In genomic region chr6:148211897-148212680, GRCm38 (mm10) we compare ENCODE assay signal across 8 mouse cellular contexts. TPM values are rescaled to one million over a fixed set of nuclear protein-coding genes. Genes with fewer than 3 reads are reported as not detected.
DNase-seq lines count a peak whose midpoint lies in the region; ATAC-seq and TF ChIP-seq lines count a peak whose summit lies in the region.

Ergic2 (minus strand) TSS chr6:148212374.

- H3K27ac ChIP-seq in cortical plate, adult 2 months (ENCODE audit: insufficient read depth, low read length), result no peak within 1 kb of the TSS

- peak; percentile 87 for ATAC-seq in activated CD4-positive, CD25-positive, alpha-beta regulatory T cell, adult 4 months

- H3K9me3 ChIP-seq in megakaryocyte, embryonic 14.5 days, result no peaks in the 10 kb centered on the region

- peak; percentile 64 for TF ChIP-seq POLR2A in cortical plate, adult 2 months (IDR thresholded peaks at IDR 0.05; ENCODE audit: extremely low read depth, insufficient read depth, low read length)

- H3K36me3 ChIP-seq in megakaryocyte, embryonic 14.5 days (replicated peaks; ENCODE audit: low read length), result peaks cover 29% of the 10 kb centered on the region

- TF ChIP-seq CTCF in cortical plate, adult 2 months (IDR thresholded peaks at IDR 0.05; ENCODE audit: extremely low read depth, insufficient read depth, low read length), result no peak

- H3K27me3 ChIP-seq in megakaryocyte, embryonic 14.5 days (replicated peaks), result no peaks in the 10 kb centered on the region

- peak within 1 kb of the TSS; percentile 42 for H3K4me3 ChIP-seq in cortical plate, adult 2 months (ENCODE audit: insufficient read depth, low read length)
- H3K4me3 ChIP-seq in megakaryocyte, embryonic 14.5 days (replicated peaks), result peak within 1 kb of the TSS; percentile 92

- peaks cover 1% of the 10 kb centered on the region; the same call in 1 of the 2 replicates for H3K4me1 ChIP-seq in cortical plate, adult 2 months (ENCODE audit: control insufficient read depth, insufficient read depth, low read length)
- peaks cover 74% of the 10 kb centered on the region for H3K4me1 ChIP-seq in megakaryocyte, embryonic 14.5 days

- DNase-seq in gastrocnemius, adult 8-10 months (ENCODE audit: low spot score in 2 of 2), result peak; percentile 96 to 97
- peak; percentile 99 for DNase-seq in hindlimb bud, embryonic 11.5 days (ENCODE audit: extremely low spot score, low read depth, low spot score)
- DNase-seq in left cerebral cortex, adult 8-10 months (ENCODE audit: low spot score in 2 of 2), result peak; percentile 92 to 98
- DNase-seq in right cerebral cortex, postnatal 10 days (ENCODE audit: low spot score in 2 of 2), result peak; percentile 99
- DNase-seq in urinary bladder, postnatal 25 days (ENCODE audit: low spot score), result peak; percentile 88

RNA-seq across cellular contexts. Expression of gene Ergic2, which starts in this region (rescaled TPM):
- polyA plus RNA-seq in activated CD4-positive, CD25-positive, alpha-beta regulatory T cell, adult 4 months (2017; shearing (Covaris generic)), result 100 to 1,000 TPM; 168 to 171 TPM
- 50.9 and 53.7 TPM in 2 replicates for polyA plus RNA-seq in cortical plate, adult 2 months (2012; rRNA removed)
- total RNA-seq in gastrocnemius, adult 8-10 months (2022), result 10 to 100 TPM; 56.4 to 69.9 (median 66.1) TPM
- 10 to 100 TPM; 66.4 to 77.2 (median 68.8) TPM for total RNA-seq in left cerebral cortex, adult 8-10 months (2022)
- 7.0 TPM in 1 of 2 replicates, not detected in the other for polyA plus RNA-seq in megakaryocyte, embryonic 14.5 days (2012; ENCODE audit: insufficient read depth, low replicate concordance)
